Mouse (Mus musculus) hindbrain, embryonic 13.5 days (tissue): ENCODE data around the gene Fthl17e. TPM values are rescaled to one million over a fixed set of nuclear protein-coding genes. Genes with fewer than 3 reads are reported as not detected.
A peak's percentile ranks its signal among the peaks of the same experiment; 100 is the strongest.
"Not testable (repeated sequence)": the region's sequence is repeated elsewhere in the genome, so short reads cannot be mapped to it uniquely, and the experiment has no call there.

Experiments used
- ATAC-seq: fragments of 200-750 bp; cut with Nextera tagmentation; 2 replicates; pipeline ENCODE4 v1.8.0; 2017; ENCODE audit warnings: moderate TSS enrichment; ENCODE audit not compliant: low FRiP score
- H3K27ac ChIP-seq: fragments of 300-500 bp; sonication (generic); 2 replicates; pipeline ENCODE4 v1.5.1; 2015; ENCODE audit warnings: inconsistent platforms, mild to moderate bottlenecking, moderate library complexity
- H3K27me3 ChIP-seq: fragments of 300-500 bp; sonication (generic); 2 replicates; pipeline ENCODE4 v1.6.1; 2015; ENCODE audit warnings: mild to moderate bottlenecking, inconsistent platforms
- H3K36me3 ChIP-seq: fragments of 300-500 bp; sonication (generic); 2 replicates; pipeline ENCODE4 v1.6.1; 2015; ENCODE audit warnings: mild to moderate bottlenecking, inconsistent platforms
- H3K4me1 ChIP-seq: fragments of 300-500 bp; sonication (generic); replicated peaks from 2 replicates; pipeline ENCODE4 v1.6.1; 2015; ENCODE audit warnings: inconsistent platforms
- H3K4me2 ChIP-seq: fragments of 300-500 bp; sonication (generic); 2 replicates; pipeline ENCODE4 v1.6.1; 2015; ENCODE audit warnings: inconsistent platforms, mild to moderate bottlenecking, moderate library complexity
- H3K4me3 ChIP-seq: fragments of 300-500 bp; sonication (generic); 2 replicates; pipeline ENCODE4 v1.5.1; 2015; ENCODE audit warnings: mild to moderate bottlenecking, inconsistent platforms
- H3K9ac ChIP-seq: fragments of 300-500 bp; sonication (generic); 2 replicates; pipeline ENCODE4 v1.6.1; 2015; ENCODE audit warnings: mild to moderate bottlenecking, inconsistent platforms
- H3K9me3 ChIP-seq: fragments of 300-500 bp; sonication (generic); 2 replicates; pipeline ENCODE4 v1.6.1; 2016; ENCODE audit warnings: inconsistent platforms
- WGBS: fragments of 180-500 bp; shearing (Covaris S2); methylation state at CpG from one replicate; pipeline ENCODE4 v1.1.7; 2015; 5-methylcytosine and 5-hydroxymethylcytosine counted together
- polyA plus RNA-seq: library from polyadenylated mRNA; unstranded; fragments of >200 nt; fragmentation: Nextera tagmentation; extraction: Ambion mirVana; gene quantifications from 2 replicates; pipeline ENCODE4 v1.2.1, GENCODE M21; 2015

Gene Fthl17e
- polyA plus RNA-seq = not detected in 2 replicates

DNA sequence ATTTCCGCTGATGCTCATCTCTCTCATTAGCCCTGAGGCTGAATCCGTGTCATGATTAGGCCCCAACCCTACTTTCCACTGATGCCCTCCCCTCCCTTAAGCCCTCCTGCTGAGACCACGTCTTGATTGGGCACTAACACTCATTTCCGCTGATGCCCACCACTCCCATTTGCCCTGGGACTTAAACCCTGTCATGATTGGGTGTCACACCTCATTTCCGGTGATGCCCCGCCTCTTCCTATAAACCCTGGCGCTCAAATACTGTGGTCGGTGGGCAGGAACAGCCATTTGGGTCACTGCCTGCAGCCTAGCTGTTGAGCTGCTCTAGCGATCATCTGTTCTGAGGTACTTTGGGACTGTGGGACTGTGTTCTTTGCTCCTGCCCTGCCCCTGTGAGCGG is at the start of gene Fthl17e:
Gene Fthl17e, plus strand, starts transcription at position 301 of the 400 bp plus-strand sequence.
- not testable (repeated sequence) for H3K4me1 ChIP-seq, H3K4me2 ChIP-seq, ATAC-seq, H3K9me3 ChIP-seq, H3K27me3 ChIP-seq, H3K36me3 ChIP-seq, H3K27ac ChIP-seq, H3K4me3 ChIP-seq, H3K9ac ChIP-seq
- no CpG with 5 or more reads among the region's 10 CpGs for WGBS

DNA sequence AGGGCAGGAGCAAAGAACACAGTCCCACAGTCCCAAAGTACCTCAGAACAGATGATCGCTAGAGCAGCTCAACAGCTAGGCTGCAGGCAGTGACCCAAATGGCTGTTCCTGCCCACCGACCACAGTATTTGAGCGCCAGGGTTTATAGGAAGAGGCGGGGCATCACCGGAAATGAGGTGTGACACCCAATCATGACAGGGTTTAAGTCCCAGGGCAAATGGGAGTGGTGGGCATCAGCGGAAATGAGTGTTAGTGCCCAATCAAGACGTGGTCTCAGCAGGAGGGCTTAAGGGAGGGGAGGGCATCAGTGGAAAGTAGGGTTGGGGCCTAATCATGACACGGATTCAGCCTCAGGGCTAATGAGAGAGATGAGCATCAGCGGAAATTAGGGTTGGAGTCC is 46.6 kb upstream of the Fthl17e start, which contains the start of gene Fthl17d:
Gene Fthl17d, minus strand, starts transcription at position 101 of the 400 bp plus-strand sequence.
- not testable (repeated sequence) for H3K27ac ChIP-seq, H3K4me2 ChIP-seq, H3K36me3 ChIP-seq, H3K9me3 ChIP-seq, H3K4me1 ChIP-seq, H3K9ac ChIP-seq, H3K4me3 ChIP-seq, H3K27me3 ChIP-seq, ATAC-seq
- WGBS = no CpG with 5 or more reads among the region's 9 CpGs

DNA sequence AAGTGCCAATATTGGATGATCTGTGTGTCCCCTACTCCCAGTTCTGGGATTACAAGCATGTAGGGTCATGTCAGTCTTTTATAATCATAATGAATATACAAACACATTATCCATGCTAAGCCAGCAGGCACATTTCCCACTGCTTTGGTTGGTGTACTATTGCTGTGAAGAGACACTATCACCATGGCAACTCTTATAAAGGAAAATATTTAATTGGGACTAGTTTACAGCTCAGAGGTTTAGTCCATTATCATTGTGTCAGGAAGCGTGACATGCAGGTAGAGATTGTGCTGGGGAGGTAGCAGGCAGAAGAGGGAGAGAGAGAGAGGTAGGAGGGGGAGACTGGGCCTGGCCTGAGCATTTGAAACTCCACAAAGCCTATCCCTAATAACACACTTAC is 17.2 kb upstream of the Fthl17e start:
- ATAC-seq = peak; percentile 52; the same call in 1 of the 2 replicates

DNA sequence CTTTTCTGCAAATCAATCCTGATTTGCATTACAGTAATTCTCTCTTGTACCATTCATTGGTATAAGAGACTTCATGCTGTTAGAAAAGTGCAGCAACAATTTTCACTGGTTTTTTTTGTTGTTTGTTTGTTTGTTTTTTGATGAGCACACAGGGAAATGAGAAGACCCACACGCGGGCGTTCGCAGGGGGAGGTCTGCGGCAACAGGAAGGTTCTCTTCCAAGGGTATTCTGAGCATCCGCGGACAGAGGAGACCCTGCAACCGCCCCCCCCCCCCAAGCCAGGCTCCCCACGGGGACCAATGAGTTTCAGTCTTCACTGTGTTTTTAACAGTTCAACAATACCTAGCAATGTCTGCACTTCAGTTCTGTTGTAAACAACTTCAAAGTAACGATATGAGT is 13.8 kb upstream of the Fthl17e start:
- Histone ChIP-seq H3K27ac (no peak overlapping the region), H3K9me3 (no peaks in the 10 kb centered on the region), H3K27me3 (no peaks in the 10 kb centered on the region), H3K4me3 (no peak overlapping the region), H3K4me2 (no peak overlapping the region), H3K4me1 (no peaks in the 10 kb centered on the region), H3K36me3 (no peaks in the 10 kb centered on the region), H3K9ac (no peak overlapping the region)
- no peak for ATAC-seq
- 66% methylated on average over 10 of the region's 10 CpGs for WGBS

More for the DNA sequence above, 17.2 kb upstream of the Fthl17e start:
- 36% methylated on average over 1 of the region's 1 CpGs for WGBS
- Histone ChIP-seq H3K9me3 (no peaks in the 10 kb centered on the region), H3K4me3 (no peak overlapping the region), H3K27me3 (no peaks in the 10 kb centered on the region), H3K27ac (no peak overlapping the region), H3K4me2 (no peak overlapping the region), H3K4me1 (no peaks in the 10 kb centered on the region), H3K9ac (no peak overlapping the region), H3K36me3 (no peaks in the 10 kb centered on the region)

DNA sequence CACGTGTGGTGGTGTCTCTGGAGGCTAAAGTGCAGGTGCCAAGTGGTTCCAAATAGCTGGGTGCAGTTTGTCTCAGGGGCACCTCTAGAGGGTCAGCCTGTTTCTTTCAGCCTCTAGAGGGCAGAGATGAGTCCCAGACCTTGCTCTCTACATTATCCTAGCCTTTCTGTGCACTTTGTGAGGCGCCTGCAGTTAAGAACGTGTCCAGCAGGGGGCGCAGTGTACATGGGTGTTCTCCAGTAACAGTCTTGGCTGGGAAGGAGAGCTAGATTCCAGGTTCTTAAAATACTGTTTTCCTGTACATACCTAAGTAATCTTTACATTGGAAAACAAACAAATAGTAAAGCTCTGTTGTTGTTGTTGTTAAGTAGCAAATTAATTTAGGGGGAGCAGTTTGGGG is 8.3 kb downstream of the Fthl17e start:
- H3K27me3 ChIP-seq, H3K9ac ChIP-seq, H3K27ac ChIP-seq, ATAC-seq, H3K4me1 ChIP-seq, H3K9me3 ChIP-seq, H3K4me3 ChIP-seq, H3K4me2 ChIP-seq, H3K36me3 ChIP-seq: not testable (repeated sequence)
- 32% methylated on average over 3 of the region's 4 CpGs for WGBS

DNA sequence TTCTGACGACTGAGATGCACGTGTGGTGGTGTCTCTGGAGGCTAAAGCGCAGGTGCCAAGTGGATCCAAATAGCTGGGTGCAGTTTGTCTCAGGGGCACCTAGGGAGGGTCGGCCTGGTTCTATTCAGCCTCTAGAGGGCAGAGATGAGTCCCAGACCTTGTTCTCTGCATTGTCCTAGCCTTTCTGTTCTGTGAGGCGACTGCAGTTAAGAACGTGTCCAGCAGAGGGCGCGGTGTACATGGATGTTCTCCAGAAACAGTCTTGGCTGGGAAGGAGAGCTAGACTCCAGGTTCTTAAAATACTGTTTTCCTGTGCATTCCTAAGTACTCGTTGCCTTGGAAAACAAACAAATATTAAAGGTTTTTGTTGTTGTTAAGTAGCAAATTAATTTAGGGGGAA is 27.7 kb downstream of the Fthl17e start:
- not testable (repeated sequence) for H3K4me1 ChIP-seq, ATAC-seq, H3K36me3 ChIP-seq, H3K27ac ChIP-seq, H3K27me3 ChIP-seq, H3K9ac ChIP-seq, H3K4me2 ChIP-seq, H3K4me3 ChIP-seq, H3K9me3 ChIP-seq
- WGBS = 39% methylated on average over 9 of the region's 9 CpGs

DNA sequence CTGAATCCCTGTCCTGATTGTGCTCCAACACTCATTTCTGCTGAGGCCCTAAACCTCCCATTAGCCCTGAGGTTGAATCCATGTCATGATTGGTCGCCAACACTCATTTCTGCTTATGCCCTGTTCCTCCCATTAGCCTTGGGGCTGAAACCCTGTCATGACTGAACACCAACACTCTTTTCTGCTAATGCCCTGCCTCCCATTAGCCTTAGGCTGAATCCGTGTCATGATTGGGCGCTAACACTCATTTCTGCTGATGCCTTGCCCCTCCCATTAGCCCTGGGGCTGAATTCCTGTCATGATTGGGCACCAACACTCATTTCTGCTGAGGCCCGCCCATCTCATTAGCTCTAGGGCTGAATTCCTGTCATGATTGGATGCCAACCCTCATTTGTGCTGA is 28.8 kb downstream of the Fthl17e start:
- H3K27me3 ChIP-seq = no peaks in the 10 kb centered on the region
- H3K9ac ChIP-seq = no peak overlapping the region
- H3K36me3 ChIP-seq = no peaks in the 10 kb centered on the region
- H3K27ac ChIP-seq = no peak overlapping the region
- H3K4me3 ChIP-seq = no peak overlapping the region
- H3K4me2 ChIP-seq = no peak overlapping the region
- H3K9me3 ChIP-seq = no peaks in the 10 kb centered on the region
- 91% methylated on average over 4 of the region's 4 CpGs for whole genome bisulfite sequencing
- no peaks in the 10 kb centered on the region for H3K4me1 ChIP-seq
- ATAC-seq = no peak

DNA sequence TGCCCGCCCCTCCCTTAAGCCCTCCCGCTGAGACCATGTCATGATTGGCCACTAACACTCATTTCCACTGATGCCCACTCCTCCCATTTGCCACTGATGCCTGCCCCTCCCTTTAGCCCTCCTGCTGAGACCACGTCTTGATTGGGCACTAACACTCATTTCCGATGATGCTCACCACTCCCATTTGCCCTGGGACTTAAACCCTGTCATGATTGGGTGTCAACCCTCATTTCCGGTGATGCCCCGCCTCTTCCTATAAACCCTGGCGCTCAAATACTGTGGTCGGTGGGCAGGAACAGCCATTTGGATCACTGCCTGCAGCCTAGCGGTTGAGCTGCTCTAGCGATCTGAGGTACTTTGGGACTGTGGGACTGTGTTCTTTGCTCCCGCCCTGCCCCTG is 29.4 kb downstream of the Fthl17e start, which contains the start of gene Fthl17f:
Gene Fthl17f, plus strand, starts transcription at position 301 of the 400 bp plus-strand sequence.
- H3K27me3 ChIP-seq, H3K4me3 ChIP-seq, H3K9me3 ChIP-seq, H3K36me3 ChIP-seq, H3K27ac ChIP-seq, H3K9ac ChIP-seq, ATAC-seq, H3K4me2 ChIP-seq, H3K4me1 ChIP-seq: not testable (repeated sequence)
- WGBS = 93% methylated on average over 11 of the region's 11 CpGs

DNA sequence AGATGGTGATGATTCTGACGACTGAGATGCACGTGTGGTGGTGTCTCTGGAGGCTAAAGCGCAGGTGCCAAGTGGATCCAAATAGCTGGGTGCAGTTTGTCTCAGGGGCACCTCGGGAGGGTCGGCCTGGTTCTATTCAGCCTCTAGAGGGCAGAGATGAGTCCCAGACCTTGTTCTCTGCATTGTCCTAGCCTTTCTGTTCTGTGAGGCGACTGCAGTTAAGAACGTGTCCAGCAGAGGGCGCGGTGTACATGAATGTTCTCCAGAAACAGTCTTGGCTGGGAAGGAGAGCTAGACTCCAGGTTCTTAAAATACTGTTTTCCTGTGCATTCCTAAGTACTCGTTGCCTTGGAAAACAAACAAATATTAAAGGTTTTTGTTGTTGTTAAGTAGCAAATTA is 44.4 kb downstream of the Fthl17e start:
- peak; percentile 68 for ATAC-seq
- not testable (repeated sequence) for H3K4me1 ChIP-seq, H3K36me3 ChIP-seq, H3K9ac ChIP-seq, H3K9me3 ChIP-seq, H3K4me3 ChIP-seq, H3K27ac ChIP-seq, H3K27me3 ChIP-seq, H3K4me2 ChIP-seq
- WGBS = 12% methylated on average over 9 of the region's 10 CpGs

Other genes starting within 250 kb of the Fthl17e start
- gene Ssxb5, start 229.8 kb upstream of the Fthl17e start, polyA plus RNA-seq = not detected in 2 replicates
- not detected in 2 replicates for gene Gm6592, start 189.5 kb upstream of the Fthl17e start, polyA plus RNA-seq
- gene Gm5751, start 159.2 kb upstream of the Fthl17e start, polyA plus RNA-seq = not detected in 2 replicates
- gene B630019K06Rik, start 141.1 kb upstream of the Fthl17e start, polyA plus RNA-seq = 19.4 and 20.4 TPM in 2 replicates
- not detected in 2 replicates for gene Fthl17b, start 70.5 kb upstream of the Fthl17e start, polyA plus RNA-seq
- gene Fthl17c, start 56.9 kb upstream of the Fthl17e start, polyA plus RNA-seq = not detected in 2 replicates
- not detected in 2 replicates for gene Fthl17d, start 46.7 kb upstream of the Fthl17e start, polyA plus RNA-seq
- gene Fthl17f, start 29.5 kb downstream of the Fthl17e start, polyA plus RNA-seq = not detected in 2 replicates
- gene 4930402K13Rik, start 71.1 kb downstream of the Fthl17e start, polyA plus RNA-seq = not detected in 2 replicates
- 3.6 and 4.0 TPM in 2 replicates for gene Lancl3, start 166.4 kb downstream of the Fthl17e start, polyA plus RNA-seq
- not detected in 2 replicates for gene Gm14862, start 223.4 kb downstream of the Fthl17e start, polyA plus RNA-seq
- 2.9 and 3.6 TPM in 2 replicates for gene Xk, start 239.3 kb downstream of the Fthl17e start, polyA plus RNA-seq